In genomic region chr13:92370811-92371210, GRCm38 (mm10) we compare ENCODE assay signal across 36 mouse cellular contexts. TPM values are rescaled to one million over a fixed set of nuclear protein-coding genes. Genes with fewer than 3 reads are reported as not detected.
"Had no signal": no experiment of that assay in that cellular context is flagged by ENCODE, and none has a peak within 500 bp of the region (broad histone marks: within the 10 kb centered on the region; RNA-seq: fewer than 3 reads in every experiment).

No protein-coding gene starts in this region.

- H3K36me3 ChIP-seq: midbrain, embryonic 15.5 days had no signal

- H3K4me2 ChIP-seq: limb, embryonic 12.5 days; limb, embryonic 13.5 days; limb, embryonic 15.5 days; liver, embryonic 11.5 days; liver, embryonic 12.5 days; liver, embryonic 13.5 days; liver, embryonic 15.5 days; lung, embryonic 14.5 days; lung, embryonic 15.5 days; midbrain, embryonic 11.5 days; midbrain, embryonic 12.5 days; midbrain, embryonic 13.5 days; midbrain, embryonic 15.5 days; neural tube, embryonic 12.5 days had no signal

- H3K27me3 ChIP-seq: limb, embryonic 12.5 days; limb, embryonic 13.5 days; limb, embryonic 15.5 days; liver, embryonic 12.5 days; liver, embryonic 13.5 days; liver, embryonic 15.5 days; lung, embryonic 15.5 days; midbrain, embryonic 12.5 days; midbrain, embryonic 13.5 days; midbrain, embryonic 15.5 days; neural tube, embryonic 12.5 days had no signal

- H3K4me3 ChIP-seq: left cerebral cortex, adult 2 months; limb, embryonic 10.5 days; limb, embryonic 12.5 days; limb, embryonic 13.5 days; limb, embryonic 15.5 days; liver, embryonic 12.5 days; liver, embryonic 13.5 days; liver, embryonic 15.5 days; lung, embryonic 15.5 days; midbrain, embryonic 10.5 days; midbrain, embryonic 12.5 days; midbrain, embryonic 13.5 days; midbrain, embryonic 15.5 days; myocyte; neural tube, embryonic 12.5 days had no signal

- DNase-seq: left cerebral cortex, postnatal 4 days; liver; liver, embryonic 13.5 days; liver, postnatal 0 days; lung, adult 18-20 months; lung, adult 2 months; lung, embryonic 14.5 days; lung, postnatal 10 days; lung, postnatal 14 days; lung, postnatal 36 days; lung, postnatal 4 days; midbrain, embryonic 14.5 days had no signal

- ATAC-seq: liver, embryonic 12.5 days; liver, postnatal 0 days; lung, postnatal 0 days; midbrain, embryonic 13.5 days; midbrain, embryonic 15.5 days; midbrain, embryonic 16.5 days had no signal

- H3K9ac ChIP-seq: limb, embryonic 12.5 days; limb, embryonic 13.5 days; limb, embryonic 15.5 days; liver, embryonic 12.5 days; liver, embryonic 13.5 days; liver, embryonic 14.5 days; liver, embryonic 15.5 days; liver, postnatal 0 days; lung, embryonic 14.5 days; lung, embryonic 15.5 days; midbrain, embryonic 12.5 days; midbrain, embryonic 13.5 days; midbrain, embryonic 15.5 days; neural tube, embryonic 12.5 days had no signal

- H3K9me3 ChIP-seq: limb, embryonic 10.5 days; limb, embryonic 12.5 days; limb, embryonic 13.5 days; limb, embryonic 15.5 days; liver, embryonic 12.5 days; liver, embryonic 13.5 days; liver, embryonic 15.5 days; lung, embryonic 15.5 days; midbrain, embryonic 12.5 days; midbrain, embryonic 13.5 days; midbrain, embryonic 15.5 days; neural tube, embryonic 12.5 days had no signal

- H3K27ac ChIP-seq: left cerebral cortex, adult 2 months; limb, embryonic 10.5 days; limb, embryonic 12.5 days; limb, embryonic 13.5 days; limb, embryonic 15.5 days; liver, embryonic 12.5 days; liver, embryonic 13.5 days; liver, embryonic 14.5 days; liver, embryonic 15.5 days; lung, embryonic 15.5 days; macrophage; midbrain, embryonic 10.5 days; midbrain, embryonic 12.5 days; midbrain, embryonic 13.5 days; midbrain, embryonic 15.5 days; neural tube, embryonic 12.5 days had no signal

- H3K4me1 ChIP-seq: limb, embryonic 10.5 days; limb, embryonic 12.5 days; limb, embryonic 13.5 days; limb, embryonic 15.5 days; liver, embryonic 12.5 days; liver, embryonic 15.5 days; lung, embryonic 15.5 days; midbrain, embryonic 10.5 days; midbrain, embryonic 12.5 days; midbrain, embryonic 13.5 days; midbrain, embryonic 15.5 days; neural tube, embryonic 12.5 days had no signal

RNA-seq across cellular contexts. Expression of gene Ankrd34b, which starts 54.9 kb away (rescaled TPM):
- total RNA-seq: liver, adult 2 months; megakaryocyte progenitor cell, adult 5-6 weeks; megakaryocyte-erythroid progenitor cell, adult 5-6 weeks; monocyte, adult 5-6 weeks had no signal
- polyA plus RNA-seq: limb, embryonic 12.5 days; liver, adult 2 months; liver, embryonic 12.5 days; liver, embryonic 14.5 days; liver, postnatal 0 days; macrophage; myocyte had no signal
